Mouse (Mus musculus): ENCODE measurements around the gene Cdc34b.

DNA sequence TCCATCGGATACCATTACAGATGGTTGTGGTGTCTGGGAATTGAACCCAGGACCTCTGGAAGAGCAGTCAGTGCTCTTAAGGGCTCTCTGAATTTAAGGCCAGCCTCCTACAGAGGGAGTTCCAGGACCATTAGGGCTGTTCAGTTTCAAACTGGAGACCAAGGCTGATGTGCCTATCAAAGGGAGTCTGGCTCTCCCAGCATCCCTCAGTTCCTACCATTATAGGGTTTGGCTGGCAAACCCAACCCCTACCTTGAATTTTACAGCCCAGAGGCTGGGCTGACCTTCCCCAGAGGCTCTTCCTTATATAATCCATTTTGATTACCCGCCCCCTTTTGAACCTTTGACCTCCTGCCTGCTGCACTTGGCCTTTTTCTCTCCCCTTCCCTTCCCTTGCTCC is 5.8 kb upstream of the Cdc34b start:
- TF ChIP-seq CTCF (IDR thresholded peaks at IDR 0.05; ENCODE audit: low read depth, low read length) (no peak), POLR2A (IDR thresholded peaks at IDR 0.05; ENCODE audit: insufficient read depth, low read length) (no peak)
